Mouse (Mus musculus) limb, embryonic 15.5 days (tissue): ENCODE results near the gene Plpp7. TPM values are rescaled to one million over a fixed set of nuclear protein-coding genes. Genes with fewer than 3 reads are reported as not detected.
A peak's percentile ranks its signal among the peaks of the same experiment; 100 is the strongest.

Experiments used
- ATAC-seq: fragments of 200-750 bp; cut with Nextera tagmentation; 2 replicates; pipeline ENCODE4 v1.8.0; 2017; ENCODE audit warnings: low read depth, moderate TSS enrichment; ENCODE audit not compliant: insufficient number of reproducible peaks, low FRiP score, low TSS enrichment
- H3K27ac ChIP-seq: fragments of 300-500 bp; sonication (generic); 2 replicates; pipeline ENCODE4 v1.5.1; 2015; ENCODE audit warnings: moderate library complexity, mild to moderate bottlenecking, inconsistent platforms
- H3K27me3 ChIP-seq: fragments of 300-500 bp; sonication (generic); 2 replicates; pipeline ENCODE4 v1.6.1; 2015; ENCODE audit warnings: inconsistent platforms
- H3K36me3 ChIP-seq: fragments of 300-500 bp; sonication (generic); 2 replicates; pipeline ENCODE4 v1.6.1; 2015; ENCODE audit warnings: inconsistent platforms
- H3K4me1 ChIP-seq: fragments of 300-500 bp; sonication (generic); 2 replicates; pipeline ENCODE4 v1.6.1; 2015; ENCODE audit warnings: inconsistent platforms
- H3K4me2 ChIP-seq: fragments of 300-500 bp; sonication (generic); 2 replicates; pipeline ENCODE4 v1.6.1; 2015; ENCODE audit warnings: mild to moderate bottlenecking, inconsistent platforms
- H3K4me3 ChIP-seq: fragments of 300-500 bp; sonication (generic); 2 replicates; pipeline ENCODE4 v1.5.1; 2015; ENCODE audit warnings: mild to moderate bottlenecking, inconsistent platforms
- H3K9ac ChIP-seq: fragments of 300-500 bp; sonication (generic); 2 replicates; pipeline ENCODE4 v1.6.1; 2015; ENCODE audit warnings: inconsistent platforms
- H3K9me3 ChIP-seq: fragments of 300-500 bp; sonication (generic); 2 replicates; pipeline ENCODE4 v1.6.1; 2016; ENCODE audit warnings: inconsistent platforms
- WGBS: fragments of 180-500 bp; shearing (Covaris S2); methylation state at CpG from one replicate; pipeline ENCODE4 v1.1.7; 2015; 5-methylcytosine and 5-hydroxymethylcytosine counted together
- polyA plus RNA-seq: library from polyadenylated mRNA; unstranded; fragments of >200 nt; fragmentation: Nextera tagmentation; extraction: Ambion mirVana; gene quantifications from 2 replicates; pipeline ENCODE4 v1.2.1, GENCODE M21; 2015

Gene Plpp7
- polyA plus RNA-seq, 1 experiment from 2014 or later, result 7.2 TPM

DNA sequence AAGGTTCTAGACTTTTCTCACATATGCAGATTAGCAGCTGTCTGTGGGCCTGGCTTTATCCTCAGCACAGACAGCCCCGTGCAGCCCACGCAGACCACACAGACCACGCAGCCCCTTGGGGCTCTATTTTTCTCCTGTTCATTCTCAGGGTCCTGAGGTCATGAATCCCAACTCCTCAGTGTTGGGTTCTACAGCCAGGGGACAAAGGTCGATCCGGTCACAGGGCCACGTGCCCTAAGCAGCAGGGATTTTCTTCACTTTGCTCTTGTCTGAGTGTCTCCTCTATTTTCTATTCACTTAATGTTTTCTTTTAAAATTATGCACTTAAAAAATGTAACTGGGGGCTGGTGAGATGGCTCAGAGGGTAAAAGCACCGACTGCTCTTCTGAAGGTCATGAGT lies 20.0 kb upstream of the Plpp7 start:
- Histone ChIP-seq H3K4me1 (peaks cover 8% of the 10 kb centered on the region), H3K9ac (no peak overlapping the region), H3K4me2 (no peak overlapping the region), H3K4me3 (no peak overlapping the region), H3K36me3 (no peaks in the 10 kb centered on the region), H3K27me3 (0 out of 2 replicates have a peak, but pooled peaks cover 1% of the 10 kb centered on the region), H3K27ac (no peak overlapping the region), H3K9me3 (no peaks in the 10 kb centered on the region)
- 72% methylated on average over 7 of the region's 7 CpGs for WGBS
- ATAC-seq, result no peak

GRCm38 (mm10) chr2:32077744-32078143 lies 17.6 kb upstream of the Plpp7 start:
- Histone ChIP-seq H3K36me3 (no peaks in the 10 kb centered on the region), H3K9ac (no peak overlapping the region), H3K4me3 (no peak overlapping the region), H3K4me1 (peaks cover 8% of the 10 kb centered on the region), H3K4me2 (no peak overlapping the region), H3K27ac (0 out of 2 replicates have a peak overlapping the region, but pooled peaks have one; percentile 38), H3K27me3 (peaks cover 22% of the 10 kb centered on the region), H3K9me3 (no peaks in the 10 kb centered on the region)
- 72% methylated on average over 10 of the region's 10 CpGs for WGBS
- no peak for ATAC-seq

- Histone ChIP-seq H3K4me1 (peaks cover 13% of the 10 kb centered on the region), H3K36me3 (no peaks in the 10 kb centered on the region), H3K9ac (no peak overlapping the region), H3K9me3 (no peaks in the 10 kb centered on the region), H3K4me3 (no peak overlapping the region), H3K27ac (no peak overlapping the region), H3K4me2 (no peak overlapping the region), H3K27me3 (peaks cover 30% of the 10 kb centered on the region)
- no peak for ATAC-seq
- 48% methylated on average over 8 of the region's 8 CpGs for WGBS
Observed at GRCm38 (mm10) chr2:32078522-32078921, 16.8 kb upstream of the Plpp7 start.

DNA sequence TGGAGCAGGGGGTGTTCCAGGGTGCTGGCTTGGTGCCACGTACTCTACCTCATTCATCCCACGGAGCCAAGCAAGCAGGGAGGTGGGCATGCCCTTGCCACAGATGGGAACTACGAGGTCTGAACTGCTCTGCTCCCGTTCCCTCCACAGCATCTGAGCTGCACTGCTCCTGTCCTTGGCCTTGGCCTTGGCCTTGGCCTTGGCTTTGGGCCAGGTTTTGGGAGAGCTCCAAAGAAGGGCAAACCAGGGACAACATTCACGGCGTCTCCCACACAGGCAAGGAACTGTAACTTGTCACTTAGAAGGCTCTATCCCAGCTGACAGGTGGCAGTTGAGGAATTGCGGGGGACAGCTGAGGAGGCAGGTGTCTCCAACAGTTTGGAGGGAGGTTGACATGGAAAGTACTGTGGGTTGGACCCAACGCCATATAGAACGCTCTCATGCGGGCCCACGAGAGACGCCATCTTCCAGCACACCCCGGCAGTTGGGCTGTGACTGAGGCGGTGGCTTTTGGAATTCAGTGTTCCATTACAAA lies 16.1 kb upstream of the Plpp7 start:
- Histone ChIP-seq H3K4me3 (no peak overlapping the region), H3K36me3 (no peaks in the 10 kb centered on the region), H3K4me1 (peaks cover 16% of the 10 kb centered on the region), H3K9ac (no peak overlapping the region), H3K27me3 (peaks cover 37% of the 10 kb centered on the region), H3K27ac (no peak overlapping the region), H3K9me3 (no peaks in the 10 kb centered on the region), H3K4me2 (no peak overlapping the region; the same call in 1 of the 2 replicates)
- 83% methylated on average over 14 of the region's 14 CpGs for WGBS
- no peak for ATAC-seq

GRCm38 (mm10) chr2:32080681-32081080 lies 14.6 kb upstream of the Plpp7 start:
- H3K36me3 ChIP-seq, result no peaks in the 10 kb centered on the region
- H3K27me3 ChIP-seq, result peaks cover 50% of the 10 kb centered on the region
- H3K4me3 ChIP-seq, result no peak overlapping the region
- H3K9me3 ChIP-seq, result no peaks in the 10 kb centered on the region
- no peak overlapping the region for H3K27ac ChIP-seq
- 78% methylated on average over 3 of the region's 3 CpGs for WGBS
- H3K9ac ChIP-seq, result no peak overlapping the region
- H3K4me2 ChIP-seq, result no peak overlapping the region
- peaks cover 16% of the 10 kb centered on the region for H3K4me1 ChIP-seq
- ATAC-seq, result no peak

GRCm38 (mm10) chr2:32081296-32081929 lies 13.9 kb upstream of the Plpp7 start:
- H3K4me2 ChIP-seq, result peak overlapping the region; percentile 12; the same call in 1 of the 2 replicates
- no peak for ATAC-seq
- H3K36me3 ChIP-seq, result no peaks in the 10 kb centered on the region
- peaks cover 57% of the 10 kb centered on the region for H3K27me3 ChIP-seq
- 82% methylated on average over 14 of the region's 14 CpGs for WGBS
- peaks cover 16% of the 10 kb centered on the region for H3K4me1 ChIP-seq
- H3K9ac ChIP-seq, result no peak overlapping the region
- no peaks in the 10 kb centered on the region for H3K9me3 ChIP-seq
- peak overlapping the region; percentile 63 for H3K4me3 ChIP-seq
- no peak overlapping the region for H3K27ac ChIP-seq

- Histone ChIP-seq H3K9me3 (no peaks in the 10 kb centered on the region), H3K4me3 (peak overlapping the region; percentile 63), H3K36me3 (no peaks in the 10 kb centered on the region), H3K4me2 (peak overlapping the region; percentile 99), H3K27me3 (peaks cover 65% of the 10 kb centered on the region), H3K4me1 (peaks cover 16% of the 10 kb centered on the region), H3K27ac (no peak overlapping the region), H3K9ac (no peak overlapping the region)
- 10% methylated on average over 2 of the region's 2 CpGs for WGBS
- no peak for ATAC-seq
Observed at GRCm38 (mm10) chr2:32082229-32082628, 13.1 kb upstream of the Plpp7 start.

- Histone ChIP-seq H3K27ac (no peak overlapping the region), H3K9ac (peak overlapping the region; percentile 35), H3K4me2 (peak overlapping the region; percentile 99), H3K36me3 (no peaks in the 10 kb centered on the region), H3K27me3 (peaks cover 76% of the 10 kb centered on the region), H3K4me3 (peak overlapping the region; percentile 63), H3K4me1 (peaks cover 20% of the 10 kb centered on the region), H3K9me3 (no peaks in the 10 kb centered on the region)
- under 1% methylated on average over 90 of the region's 91 CpGs for WGBS
- no peak for ATAC-seq
Observed at GRCm38 (mm10) chr2:32083159-32084011, 11.9 kb upstream of the Plpp7 start.

DNA sequence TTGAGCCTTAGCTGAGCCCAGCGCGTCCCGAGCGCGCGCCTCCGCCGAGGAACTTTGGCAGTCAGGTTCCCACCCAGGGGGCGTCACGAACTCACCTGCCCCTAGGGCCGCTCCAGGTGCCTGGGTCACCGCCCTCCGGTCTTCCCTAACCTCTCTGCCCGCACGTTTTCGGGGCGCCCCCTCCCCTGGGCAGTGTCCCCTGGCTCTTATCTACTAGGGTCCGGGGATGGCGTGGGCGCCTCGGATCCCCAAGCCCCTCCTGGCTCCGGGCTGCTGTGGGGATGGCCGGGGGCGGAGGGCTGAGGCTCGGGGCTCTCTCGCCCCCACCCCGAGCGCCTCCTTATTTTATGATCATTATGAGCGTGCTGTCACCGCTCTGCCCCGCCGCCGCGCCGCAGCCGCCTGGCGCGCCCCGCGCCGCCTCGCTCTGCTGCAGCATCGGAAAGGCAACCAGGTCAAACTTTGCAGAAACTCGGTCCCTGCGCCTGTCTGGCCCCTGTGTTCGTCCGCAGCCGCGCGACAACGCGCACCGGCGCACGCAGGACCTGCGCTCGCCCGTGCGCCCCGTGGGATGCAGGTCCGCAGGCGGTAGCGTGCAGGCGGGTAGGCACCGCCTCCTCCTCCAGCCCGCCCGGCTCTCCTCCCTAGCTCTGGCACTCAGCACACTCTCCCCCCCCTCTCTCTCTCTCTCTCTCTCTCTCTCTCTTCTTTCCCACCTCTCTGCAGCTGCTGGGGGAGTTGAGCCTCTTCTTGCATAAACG lies 11.0 kb upstream of the Plpp7 start, which contains the start of gene Fam78a:
Fam78a (minus strand) TSS at position 747 of the 761 bp plus-strand sequence.
- ATAC-seq, result no peak
- H3K4me2 ChIP-seq, result peak within 1 kb of the TSS; percentile 99
- 1% methylated on average over 66 of the region's 68 CpGs for WGBS
- no peaks in the 10 kb centered on the region for H3K36me3 ChIP-seq
- H3K9me3 ChIP-seq, result no peaks in the 10 kb centered on the region
- peak within 1 kb of the TSS; percentile 63 for H3K4me3 ChIP-seq
- H3K27me3 ChIP-seq, result peaks cover 78% of the 10 kb centered on the region
- H3K9ac ChIP-seq, result peak within 1 kb of the TSS; percentile 35
- H3K4me1 ChIP-seq, result peaks cover 29% of the 10 kb centered on the region
- no peak within 1 kb of the TSS for H3K27ac ChIP-seq

DNA sequence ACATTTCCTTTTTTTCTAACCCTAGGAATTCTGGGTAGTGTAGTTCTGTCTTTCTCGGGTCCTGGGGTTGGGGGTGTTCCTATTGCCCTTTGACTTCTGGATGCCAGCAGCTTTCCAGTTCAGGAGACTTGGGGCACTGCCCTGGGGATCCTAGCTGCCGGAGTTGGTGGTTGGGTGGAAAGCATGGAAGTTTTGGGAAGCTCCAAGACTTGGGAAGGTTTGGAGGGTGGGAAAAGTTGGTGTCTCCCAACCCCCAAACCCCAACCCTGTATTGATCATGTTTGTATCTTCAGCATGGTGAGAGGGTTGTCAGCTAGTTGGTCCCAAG lies 10.5 kb upstream of the Plpp7 start:
- ATAC-seq, result no peak
- H3K9me3 ChIP-seq, result no peaks in the 10 kb centered on the region
- H3K4me3 ChIP-seq, result peak overlapping the region; percentile 63
- H3K27ac ChIP-seq, result no peak overlapping the region
- 21% methylated on average over 2 of the region's 2 CpGs for WGBS
- peak overlapping the region; percentile 99 for H3K4me2 ChIP-seq
- H3K27me3 ChIP-seq, result peaks cover 78% of the 10 kb centered on the region
- H3K9ac ChIP-seq, result no peak overlapping the region
- H3K4me1 ChIP-seq, result peaks cover 30% of the 10 kb centered on the region
- no peaks in the 10 kb centered on the region for H3K36me3 ChIP-seq

GRCm38 (mm10) chr2:32085231-32085630 lies 10.1 kb upstream of the Plpp7 start:
- Histone ChIP-seq H3K9me3 (no peaks in the 10 kb centered on the region), H3K4me3 (no peak overlapping the region), H3K27ac (no peak overlapping the region), H3K36me3 (no peaks in the 10 kb centered on the region), H3K4me2 (no peak overlapping the region), H3K4me1 (peaks cover 30% of the 10 kb centered on the region), H3K9ac (no peak overlapping the region), H3K27me3 (peaks cover 78% of the 10 kb centered on the region)
- 71% methylated on average over 2 of the region's 2 CpGs for WGBS
- no peak for ATAC-seq
